Mouse (Mus musculus): ENCODE measurements at regions not wholly inside any gene's neighbourhood (a gene's known extent, or its start where the extent isn't known, plus 50 kb on each side); places are given as distances from the start of the nearest gene placed in this dataset.

GRCm38 (mm10) chr14:102396036-102396734 lies 586.3 kb downstream of the Kctd12 start:
- no peak for TF ChIP-seq POLR2A (IDR thresholded peaks at IDR 0.05; ENCODE audit: borderline replicate concordance, insufficient read depth, low read length)
- no peak for TF ChIP-seq CTCF (IDR thresholded peaks at IDR 0.05; ENCODE audit: borderline replicate concordance, insufficient read depth, low read depth, low read length)

Measured in cerebellum, adult 2 months (tissue).